Mouse (Mus musculus) liver, adult 2 months (tissue): ENCODE measurements around the gene Vnn1. TPM values are rescaled to one million over a fixed set of nuclear protein-coding genes. Genes with fewer than 3 reads are reported as not detected.

ENCODE experiments used
- DNase-seq: peaks from one replicate; pipeline ENCODE4 v3.0.0-alpha.2; 2011; ENCODE audit warnings: low read depth, low spot score; ENCODE audit errors: extremely low read depth
- H3K27ac ChIP-seq: fragments of 200-500 bp; replicated peaks from 2 replicates; pipeline ENCODE4 v1.5.1; 2012; ENCODE audit warnings: low read depth, mild to moderate bottlenecking, control low read depth, inconsistent platforms, low read length; ENCODE audit not compliant: insufficient read depth
- H3K27me3 ChIP-seq: fragments of 200-500 bp; 2 replicates; pipeline ENCODE4 v1.6.1; 2012; ENCODE audit warnings: mild to moderate bottlenecking, moderate library complexity, low read length, inconsistent platforms; ENCODE audit not compliant: control insufficient read depth, insufficient read depth
- H3K36me3 ChIP-seq: fragments of 200-500 bp; 2 replicates; pipeline ENCODE4 v1.6.1; 2012; ENCODE audit warnings: low read length, inconsistent platforms; ENCODE audit not compliant: control insufficient read depth, insufficient read depth
- H3K4me1 ChIP-seq: fragments of 200-500 bp; 2 replicates; pipeline ENCODE4 v1.6.1; 2011; ENCODE audit warnings: low read length; ENCODE audit not compliant: control insufficient read depth, insufficient read depth
- H3K4me3 ChIP-seq: fragments of 200-500 bp; 2 replicates; pipeline ENCODE4 v1.5.1; 2011; ENCODE audit warnings: low read depth, mild to moderate bottlenecking, control low read depth, low read length, moderate library complexity; ENCODE audit not compliant: insufficient read depth
- H3K79me2 ChIP-seq: fragments of 200-500 bp; 2 replicates; pipeline ENCODE4 v1.6.1; 2012; ENCODE audit warnings: inconsistent platforms, mild to moderate bottlenecking, low read length, moderate library complexity; ENCODE audit not compliant: control insufficient read depth, insufficient read depth
- H3K9ac ChIP-seq: fragments of 200-500 bp; 2 replicates; pipeline ENCODE4 v1.6.1; 2012; ENCODE audit warnings: low read depth, mild to moderate bottlenecking, control low read depth, inconsistent platforms, low read length
- CTCF ChIP-seq: fragments of 200-500 bp; IDR thresholded peaks from 2 replicates; pipeline ENCODE4 v1.5.1; 2011; ENCODE audit warnings: low read depth, low read length, control low read depth
- POLR2A ChIP-seq: fragments of 200-500 bp; IDR thresholded peaks from 2 replicates; pipeline ENCODE4 v1.6.1; 2011; ENCODE audit warnings: low read length, control low read depth; ENCODE audit not compliant: insufficient read depth; ENCODE audit errors: extremely low read depth
- WGBS: fragments of 180-500 bp; shearing (Covaris S2); methylation state at CpG from one replicate; pipeline ENCODE4 v1.1.7; 2018; 5-methylcytosine and 5-hydroxymethylcytosine counted together
- polyA plus RNA-seq: library from polyadenylated mRNA; depleted of rRNA; stranded (reverse); fragments of >200 nt; gene quantifications from 2 replicates; pipeline ENCODE4 v1.2.3, GENCODE M21; 2012; rRNA removed
- total RNA-seq: library from RNA; depleted of rRNA; stranded (reverse); fragments of >200 nt; gene quantifications from 2 replicates; pipeline ENCODE4 v1.2.3, GENCODE M21; 2014; rRNA removed

Vnn1 gene
- total and polyA plus RNA-seq, 2 experiments, result 34.7 to 48.4 TPM

DNA sequence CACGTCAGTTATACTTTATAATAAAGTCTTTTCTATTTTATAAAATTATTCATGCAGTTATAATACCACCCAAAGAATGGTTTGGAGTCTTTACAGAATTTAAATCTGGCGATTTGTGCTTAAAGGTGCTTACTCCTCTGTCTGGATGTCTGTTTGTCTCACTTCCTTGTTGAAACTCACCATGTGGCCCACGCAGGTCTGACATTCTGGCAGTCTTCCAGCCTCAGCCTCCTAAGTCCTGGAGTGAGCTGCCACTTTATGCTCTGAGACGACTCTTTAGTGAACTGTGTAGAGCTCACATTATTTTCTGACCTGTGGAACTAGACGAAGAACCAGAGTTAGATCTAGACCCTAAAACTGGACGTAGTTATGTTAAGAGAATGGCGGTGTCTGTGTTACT is 53.5 kb downstream of the Vnn1 start:
- no peak for DNase-seq
- Histone ChIP-seq H3K9ac (no peak overlapping the region), H3K36me3 (no peaks in the 10 kb centered on the region), H3K27me3 (no peaks in the 10 kb centered on the region), H3K4me3 (no peak overlapping the region), H3K27ac (no peak overlapping the region), H3K4me1 (no peaks in the 10 kb centered on the region), H3K79me2 (no peaks in the 10 kb centered on the region)
- TF ChIP-seq POLR2A (no peak), CTCF (no peak)
- WGBS, result 56% methylated on average over 7 of the region's 7 CpGs

DNA sequence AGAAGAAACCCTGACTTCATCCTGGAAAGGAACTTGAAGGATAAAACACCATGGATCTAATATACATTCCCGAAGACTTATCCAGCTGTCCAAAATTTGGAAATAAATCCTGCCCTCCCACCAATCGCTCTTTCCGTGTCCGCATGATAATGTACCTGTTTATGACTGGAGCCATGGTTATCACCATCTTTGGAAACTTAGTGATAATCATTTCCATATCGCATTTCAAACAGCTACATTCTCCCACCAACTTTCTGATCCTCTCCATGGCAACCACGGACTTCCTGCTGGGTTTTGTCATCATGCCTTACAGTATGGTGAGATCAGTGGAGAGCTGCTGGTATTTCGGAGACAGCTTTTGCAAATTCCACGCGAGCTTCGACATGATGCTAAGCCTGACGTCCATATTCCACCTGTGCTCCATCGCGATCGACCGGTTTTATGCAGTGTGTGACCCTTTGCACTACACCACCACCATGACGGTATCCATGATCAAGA is 55.1 kb downstream of the Vnn1 start, which contains the start of gene Taar3:
Gene Taar3 (plus strand): TSS at position 51 of the 498 bp plus-strand sequence.
- no peaks in the 10 kb centered on the region for H3K79me2 ChIP-seq
- H3K4me3 ChIP-seq, result no peak within 1 kb of the TSS
- no peak within 1 kb of the TSS for H3K9ac ChIP-seq
- no peak for DNase-seq
- H3K27ac ChIP-seq, result no peak within 1 kb of the TSS
- no peak for TF ChIP-seq POLR2A
- TF ChIP-seq CTCF, result no peak
- no peaks in the 10 kb centered on the region for H3K36me3 ChIP-seq
- no peaks in the 10 kb centered on the region for H3K4me1 ChIP-seq
- no peaks in the 10 kb centered on the region for H3K27me3 ChIP-seq
- WGBS, result 92% methylated on average over 16 of the region's 16 CpGs

DNA sequence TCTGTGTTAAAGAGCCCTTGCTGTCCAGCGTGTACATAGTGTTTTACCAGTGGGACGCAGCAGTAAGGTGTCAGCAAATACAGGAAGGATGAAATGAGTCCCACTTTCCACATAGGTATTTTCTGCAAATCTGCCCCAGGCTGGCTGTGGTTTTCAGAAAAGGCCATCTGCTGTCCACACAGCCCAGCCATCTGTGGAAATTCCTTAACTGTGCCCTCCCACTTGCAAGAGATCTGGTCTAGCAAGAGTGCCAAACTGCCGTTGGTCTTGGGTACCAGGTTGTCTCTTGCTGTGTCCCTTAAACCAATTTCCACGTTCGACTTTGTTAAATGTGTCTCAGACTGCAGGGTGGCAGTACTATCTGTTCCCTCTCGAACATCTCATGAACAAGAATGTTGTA is 57.2 kb downstream of the Vnn1 start:
- H3K4me1 ChIP-seq, result no peaks in the 10 kb centered on the region
- H3K79me2 ChIP-seq, result no peaks in the 10 kb centered on the region
- H3K27ac ChIP-seq, result no peak overlapping the region
- TF ChIP-seq CTCF, result no peak
- no peak for TF ChIP-seq POLR2A
- H3K9ac ChIP-seq, result no peak overlapping the region
- H3K4me3 ChIP-seq, result no peak overlapping the region
- WGBS, result 86% methylated on average over 6 of the region's 6 CpGs
- no peaks in the 10 kb centered on the region for H3K36me3 ChIP-seq
- H3K27me3 ChIP-seq, result no peaks in the 10 kb centered on the region
- no peak for DNase-seq

Other genes starting within 250 kb of the Vnn1 start
- 861 and 1,157 TPM in 2 replicates for gene Rps12, start 107.4 kb upstream of the Vnn1 start, total RNA-seq
- 473 and 533 TPM in 2 replicates for gene Rps12, start 107.4 kb upstream of the Vnn1 start, polyA plus RNA-seq
- 2.2 and 11.4 TPM in 2 replicates for gene Slc18b1, start 97.7 kb upstream of the Vnn1 start, total RNA-seq
- 2.9 and 3.0 TPM in 2 replicates for gene Slc18b1, start 97.7 kb upstream of the Vnn1 start, polyA plus RNA-seq
- 86.2 and 110 TPM in 2 replicates for gene Vnn3, start 43.2 kb upstream of the Vnn1 start, total RNA-seq
- gene Vnn3, start 43.2 kb upstream of the Vnn1 start, polyA plus RNA-seq, result 54.9 and 58.7 TPM in 2 replicates
- gene Taar1, start 25.7 kb downstream of the Vnn1 start, total RNA-seq, result not detected in 2 replicates
- gene Taar1, start 25.7 kb downstream of the Vnn1 start, polyA plus RNA-seq, result not detected in 2 replicates
- gene Taar2, start 43.9 kb downstream of the Vnn1 start, total RNA-seq, result not detected in 2 replicates
- gene Taar2, start 43.9 kb downstream of the Vnn1 start, polyA plus RNA-seq, result not detected in 2 replicates
- not detected in 2 replicates for gene Taar3, start 54.9 kb downstream of the Vnn1 start, total RNA-seq
- not detected in 2 replicates for gene Taar3, start 54.9 kb downstream of the Vnn1 start, polyA plus RNA-seq
- gene Taar4, start 65.8 kb downstream of the Vnn1 start, total RNA-seq, result not detected in 2 replicates
- gene Taar4, start 65.8 kb downstream of the Vnn1 start, polyA plus RNA-seq, result not detected in 2 replicates
- not detected in 2 replicates for gene Taar5, start 76.0 kb downstream of the Vnn1 start, total RNA-seq
- gene Taar5, start 76.0 kb downstream of the Vnn1 start, polyA plus RNA-seq, result not detected in 2 replicates
- gene Taar6, start 91.0 kb downstream of the Vnn1 start, total RNA-seq, result not detected in 2 replicates
- gene Taar6, start 91.0 kb downstream of the Vnn1 start, polyA plus RNA-seq, result not detected in 2 replicates
- gene Taar7a, start 98.8 kb downstream of the Vnn1 start, total RNA-seq, result not detected in 2 replicates
- gene Taar7a, start 98.8 kb downstream of the Vnn1 start, polyA plus RNA-seq, result not detected in 2 replicates
- gene Taar7b, start 105.3 kb downstream of the Vnn1 start, total RNA-seq, result not detected in 2 replicates
- not detected in 2 replicates for gene Taar7b, start 105.3 kb downstream of the Vnn1 start, polyA plus RNA-seq
- not detected in 2 replicates for gene Taar7d, start 132.5 kb downstream of the Vnn1 start, total RNA-seq
- gene Taar7d, start 132.5 kb downstream of the Vnn1 start, polyA plus RNA-seq, result not detected in 2 replicates
- not detected in 2 replicates for gene Taar7e, start 142.9 kb downstream of the Vnn1 start, total RNA-seq
- not detected in 2 replicates for gene Taar7e, start 142.9 kb downstream of the Vnn1 start, polyA plus RNA-seq
- gene Taar7f, start 154.8 kb downstream of the Vnn1 start, total RNA-seq, result not detected in 2 replicates
- gene Taar7f, start 154.8 kb downstream of the Vnn1 start, polyA plus RNA-seq, result not detected in 2 replicates
- not detected in 2 replicates for gene Taar8a, start 181.8 kb downstream of the Vnn1 start, total RNA-seq
- not detected in 2 replicates for gene Taar8a, start 181.8 kb downstream of the Vnn1 start, polyA plus RNA-seq
- not detected in 2 replicates for gene Taar8b, start 197.6 kb downstream of the Vnn1 start, total RNA-seq
- not detected in 2 replicates for gene Taar8b, start 197.6 kb downstream of the Vnn1 start, polyA plus RNA-seq
- not detected in 2 replicates for gene Taar8c, start 207.2 kb downstream of the Vnn1 start, total RNA-seq
- gene Taar8c, start 207.2 kb downstream of the Vnn1 start, polyA plus RNA-seq, result not detected in 2 replicates
- gene Taar9, start 214.8 kb downstream of the Vnn1 start, total RNA-seq, result not detected in 2 replicates
- not detected in 2 replicates for gene Taar9, start 214.8 kb downstream of the Vnn1 start, polyA plus RNA-seq